Mouse (Mus musculus) embryo, embryonic 11.5 days (tissue): Measurements from ENCODE around the gene Jsrp1.
"Not testable (repeated sequence)": the region's sequence is repeated elsewhere in the genome, so short reads cannot be mapped to it uniquely, and the experiment has no call there.

Source experiments
- DNase-seq: peaks from one replicate; pipeline ENCODE4 v3.0.0-alpha.2; 2012; ENCODE audit warnings: low read depth, low spot score

Jsrp1 gene

DNA sequence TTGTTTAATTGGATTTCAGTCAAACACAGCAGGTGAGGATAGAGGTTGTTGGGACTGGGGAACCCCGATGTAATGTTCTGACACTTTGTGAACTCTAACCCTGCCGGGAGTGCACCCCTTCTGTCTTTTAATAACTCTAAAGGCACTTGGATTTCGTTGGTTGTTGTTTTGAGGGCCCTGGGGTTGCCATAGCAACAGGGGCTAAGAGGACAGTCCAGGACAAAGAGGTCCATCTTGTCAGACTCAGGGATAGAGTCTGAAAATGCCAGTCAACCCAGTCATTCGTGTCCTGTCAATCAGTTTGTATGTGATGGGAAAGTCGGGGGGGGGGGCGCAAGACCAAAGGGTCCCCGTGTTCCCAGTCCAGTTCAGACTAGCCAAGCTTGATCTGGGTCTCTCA lies 19.5 kb upstream of the Jsrp1 start:
- DNase-seq: no peak

DNA sequence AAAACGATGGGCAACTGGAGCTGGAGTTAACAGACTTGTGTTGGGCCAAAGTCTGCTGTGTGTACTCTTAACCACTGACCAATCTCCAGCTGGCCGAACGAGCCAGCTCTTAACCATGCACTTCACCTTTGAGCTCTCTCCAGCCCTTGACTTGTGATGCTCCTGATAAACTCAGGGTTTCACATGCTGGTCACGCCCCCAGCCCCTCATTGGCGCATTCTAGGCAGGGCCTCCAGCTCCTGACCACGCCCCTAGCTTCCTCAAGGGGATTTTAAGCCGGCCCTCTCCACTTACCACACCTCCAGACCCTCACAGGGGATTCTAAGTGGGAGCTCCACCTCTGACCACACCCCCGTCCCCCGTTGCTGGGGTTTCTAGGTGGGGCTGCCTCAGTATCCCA lies 17.8 kb upstream of the Jsrp1 start:
- peak; percentile 67 for DNase-seq

DNA sequence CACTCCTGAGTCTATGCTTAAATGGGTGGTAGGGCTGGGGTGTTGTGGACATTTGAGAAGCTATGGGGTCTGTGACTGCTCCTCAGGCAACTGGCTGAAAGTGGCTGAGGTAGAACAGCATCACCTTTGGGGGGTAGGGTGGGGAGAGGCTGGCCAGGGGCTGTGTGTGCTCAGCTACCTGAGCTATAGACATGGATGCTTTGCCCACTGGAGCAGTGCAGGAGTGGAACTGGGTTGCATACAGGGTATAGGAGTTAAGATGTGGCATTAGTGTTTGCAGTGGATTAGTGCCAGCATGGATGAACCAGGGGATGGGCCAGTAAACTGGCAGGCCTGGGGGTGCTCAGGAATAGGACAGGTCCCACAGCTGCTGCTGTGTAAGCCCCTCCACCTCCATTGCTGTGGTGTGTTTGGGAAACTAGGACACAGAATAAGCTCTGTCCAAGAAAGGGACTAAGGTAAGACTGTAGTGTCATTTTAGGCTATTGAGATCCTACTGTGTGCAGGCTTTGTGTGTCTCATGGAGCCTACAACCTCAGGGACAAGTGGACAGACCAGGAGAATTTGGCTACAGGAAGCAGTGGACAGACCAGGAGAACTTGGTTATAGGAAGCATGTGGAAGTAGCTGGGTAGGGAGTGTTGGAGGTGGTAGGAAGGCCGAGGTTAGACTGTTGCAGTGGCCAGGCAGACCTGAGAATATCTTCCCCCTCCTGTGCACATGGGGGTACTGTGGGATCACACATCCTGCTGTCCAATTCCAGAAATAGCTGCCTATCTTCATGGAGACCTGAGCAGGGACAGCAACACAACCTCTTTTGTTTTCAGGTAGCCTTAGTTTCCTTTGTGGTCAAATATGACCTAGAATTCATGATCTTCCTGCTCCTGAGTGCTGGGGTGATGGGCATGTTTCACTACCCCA lies 16.3 kb upstream of the Jsrp1 start:
- no peak for DNase-seq

DNA sequence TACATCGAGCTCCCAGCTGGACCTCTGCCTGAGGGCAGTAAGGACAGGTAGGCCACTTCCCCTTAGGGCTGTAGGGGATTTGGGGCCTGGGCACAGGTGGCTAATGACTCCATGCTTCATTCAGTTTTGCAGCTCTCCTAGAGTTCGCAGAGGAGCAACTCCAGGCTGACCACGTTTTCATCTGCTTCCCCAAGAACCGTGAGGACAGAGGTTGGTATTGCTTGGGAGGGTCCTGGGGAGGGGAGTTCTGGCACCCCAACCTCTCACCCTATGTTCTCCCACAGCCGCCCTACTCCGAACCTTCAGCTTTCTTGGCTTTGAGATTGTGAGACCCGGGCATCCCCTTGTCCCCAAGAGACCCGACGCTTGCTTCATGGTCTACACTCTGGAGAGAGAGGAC lies 15.3 kb upstream of the Jsrp1 start:
- DNase-seq: not testable (repeated sequence)

DNA sequence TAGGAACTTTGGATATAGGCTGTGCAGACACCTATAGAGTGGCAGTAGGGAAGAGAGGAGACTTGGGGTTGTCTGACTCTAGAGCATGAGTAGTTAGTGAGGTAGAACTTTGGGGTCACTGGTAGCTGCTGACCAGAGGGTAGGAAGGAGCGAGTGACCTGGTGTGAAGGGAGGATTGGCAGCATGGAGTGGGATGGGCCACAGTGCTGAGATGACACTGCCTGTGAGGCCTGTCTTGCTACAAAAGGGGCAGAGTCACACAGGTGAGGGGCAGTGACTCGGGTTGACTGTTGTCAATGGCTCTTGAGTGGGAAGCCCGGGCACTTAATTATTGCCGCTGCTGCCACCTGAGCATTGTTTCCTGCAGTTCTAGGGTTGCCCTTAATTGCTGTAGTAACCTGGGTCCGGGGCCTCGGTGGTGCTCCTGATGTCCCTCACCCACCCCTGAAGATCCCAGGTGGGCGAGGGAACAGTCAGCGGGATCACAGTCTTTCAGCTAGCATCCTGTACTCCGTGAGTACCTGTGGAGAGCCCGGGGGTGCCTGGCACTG lies 14.6 kb upstream of the Jsrp1 start:
- DNase-seq: no peak

DNA sequence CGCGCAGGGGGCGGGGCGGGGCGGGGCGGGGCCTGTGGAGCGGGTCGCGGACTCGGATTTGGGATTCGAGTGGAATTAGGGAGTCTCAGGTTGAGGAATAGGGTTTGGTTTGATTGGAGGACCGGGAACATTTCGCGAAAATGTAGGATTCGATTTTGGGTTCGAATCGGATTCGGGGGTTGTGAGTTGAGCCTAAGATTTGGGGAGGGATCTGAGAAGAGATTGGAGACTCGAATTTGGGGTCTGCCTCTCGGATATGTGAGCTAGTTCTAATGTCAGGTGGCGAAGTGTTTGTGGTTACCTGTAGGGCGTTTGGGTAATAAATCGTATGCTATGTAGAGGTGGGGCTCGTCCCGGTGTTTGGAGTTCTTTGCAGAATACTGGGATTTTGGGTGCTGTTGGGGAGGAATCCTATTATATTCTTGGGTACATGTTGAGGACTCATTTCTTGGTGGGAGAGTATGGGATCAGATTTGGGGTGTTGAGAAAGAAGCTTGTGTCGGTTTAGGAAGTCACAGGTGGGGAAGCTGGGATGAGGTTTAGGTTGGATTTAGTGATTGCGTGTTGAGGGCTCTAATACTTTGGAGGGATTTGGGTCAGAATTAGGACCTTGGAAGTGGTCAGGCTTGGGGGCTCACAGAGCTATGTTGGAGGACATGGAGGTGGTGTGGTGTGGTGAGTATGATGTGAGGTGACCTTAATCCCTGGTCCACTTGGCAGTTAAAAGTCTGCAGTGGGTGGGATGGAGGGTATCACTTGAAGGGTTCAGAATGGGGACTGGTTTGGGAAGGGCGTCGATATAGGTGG lies 14.0 kb upstream of the Jsrp1 start:
- DNase-seq: no peak

DNA sequence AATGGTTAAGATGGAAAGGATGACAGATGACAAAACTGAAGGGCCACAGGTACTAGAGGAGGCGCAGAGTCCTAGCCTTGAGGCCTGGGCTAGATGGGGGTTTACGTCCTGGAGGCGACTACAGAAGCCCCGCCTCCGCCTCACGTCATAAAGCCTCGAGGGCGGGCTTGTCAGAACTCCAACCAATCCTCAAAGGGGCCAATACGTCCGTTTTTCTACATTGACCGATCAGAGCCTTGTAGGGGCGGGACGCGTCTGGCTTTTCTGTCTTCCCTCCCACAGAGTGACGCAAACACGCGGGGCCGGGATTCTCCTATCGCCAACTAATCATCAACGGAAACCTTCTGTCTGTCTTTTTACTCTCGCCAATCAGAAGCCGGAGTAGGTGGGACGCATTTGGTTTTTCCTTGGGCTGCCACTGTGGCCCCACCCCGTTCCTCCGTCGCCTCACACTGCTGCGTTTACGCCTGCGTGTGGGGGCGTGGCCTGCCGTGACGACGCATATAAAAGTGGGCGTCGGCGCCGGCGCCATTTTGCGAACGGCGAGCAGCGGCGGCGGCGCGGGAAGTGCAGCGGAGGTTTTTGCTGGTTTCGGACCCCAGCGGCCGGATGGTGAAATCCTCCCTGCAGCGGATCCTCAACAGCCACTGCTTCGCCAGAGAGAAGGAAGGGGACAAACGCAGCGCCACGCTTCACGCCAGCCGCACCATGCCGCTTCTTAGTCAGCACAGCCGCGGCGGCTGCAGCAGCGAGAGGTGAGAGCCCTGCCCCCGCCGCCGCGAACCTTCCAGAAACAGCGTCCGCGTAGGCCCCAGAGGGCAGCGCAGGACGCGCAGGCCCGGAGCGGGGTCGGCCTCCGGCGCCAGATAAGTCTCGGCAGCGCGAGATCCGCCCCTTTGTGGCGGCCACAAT lies 13.1 kb upstream of the Jsrp1 start, which contains the start of gene Oaz1:
Gene Oaz1, plus strand, starts transcription at position 506 of the 912 bp plus-strand sequence.
- peak; percentile 99 for DNase-seq

DNA sequence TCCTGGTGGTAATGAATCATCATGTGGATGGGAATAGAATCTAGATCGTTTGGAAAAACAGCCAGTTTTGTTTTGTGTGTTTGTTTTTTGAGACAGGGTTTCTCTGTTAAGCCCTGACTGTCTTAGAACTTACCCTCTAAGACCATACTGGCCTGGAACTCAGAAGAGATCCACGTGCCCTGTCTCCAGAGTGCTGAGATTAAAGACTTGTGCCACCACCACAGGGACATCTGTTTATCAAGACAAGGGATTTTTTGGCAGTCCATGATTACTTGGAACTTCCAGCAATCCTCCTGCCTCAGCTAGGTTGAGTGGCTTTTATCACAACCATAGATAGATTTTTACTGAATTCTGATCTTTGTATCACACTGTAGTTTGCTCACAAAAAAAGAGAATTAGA lies 11.5 kb upstream of the Jsrp1 start:
- no peak for DNase-seq

DNA sequence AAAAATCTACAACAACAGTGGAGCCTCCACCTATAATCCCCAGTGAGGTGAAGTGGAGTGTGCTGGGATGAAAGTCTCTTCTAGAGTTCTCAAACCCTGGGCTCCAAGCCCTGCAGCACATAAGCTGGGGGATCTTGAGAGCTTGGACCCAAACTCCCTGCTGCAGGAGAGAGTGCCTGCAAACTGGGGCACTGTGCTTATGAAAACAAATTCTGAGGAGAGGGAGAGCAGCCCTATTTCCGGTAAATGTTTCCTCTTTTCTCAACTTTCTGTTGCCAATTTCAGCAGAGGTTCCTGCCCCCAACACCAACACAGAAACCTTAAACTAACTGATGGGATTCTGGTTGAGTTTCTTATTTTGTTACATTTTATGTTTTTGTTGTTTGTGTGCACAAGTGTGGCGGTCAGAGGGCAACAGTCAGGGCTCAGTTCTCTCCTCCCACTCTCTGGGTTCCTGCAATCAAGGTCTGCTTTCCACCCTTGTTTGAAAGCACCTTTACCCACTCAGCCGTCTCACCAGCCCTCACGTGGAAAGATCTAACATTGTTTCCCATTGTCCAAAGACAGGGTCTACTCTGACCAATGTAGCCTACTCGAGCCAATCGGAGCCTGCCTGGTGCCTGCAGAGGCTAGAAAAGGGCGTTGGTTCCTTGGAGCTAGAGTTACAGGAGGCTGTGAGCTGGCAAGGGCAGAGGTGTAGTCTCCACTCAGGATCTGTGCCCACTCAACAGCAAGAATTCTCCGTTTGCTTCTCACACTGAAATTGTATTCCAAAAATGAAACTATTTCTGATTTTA lies 10.7 kb upstream of the Jsrp1 start:
- no peak for DNase-seq

DNA sequence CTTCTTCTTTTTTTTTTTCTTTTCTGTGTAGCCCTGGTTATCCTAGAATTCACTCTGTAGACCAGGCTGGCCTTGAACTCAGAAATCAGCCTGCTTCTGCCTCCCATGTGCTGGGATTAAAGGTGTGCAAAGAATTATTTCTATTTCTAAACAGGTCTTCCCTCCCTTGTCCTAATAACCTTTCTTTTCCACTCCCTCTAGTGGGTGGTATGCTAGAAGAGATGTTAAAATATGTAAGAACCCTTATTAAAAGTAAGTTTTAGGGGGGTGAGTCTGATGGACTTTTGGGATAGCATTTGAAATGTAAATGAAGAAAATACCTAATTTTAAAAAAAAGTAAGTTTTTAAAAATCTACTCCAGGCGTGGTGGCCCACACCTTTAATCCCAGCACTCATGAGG lies 10.0 kb upstream of the Jsrp1 start:
- DNase-seq: no peak

DNA sequence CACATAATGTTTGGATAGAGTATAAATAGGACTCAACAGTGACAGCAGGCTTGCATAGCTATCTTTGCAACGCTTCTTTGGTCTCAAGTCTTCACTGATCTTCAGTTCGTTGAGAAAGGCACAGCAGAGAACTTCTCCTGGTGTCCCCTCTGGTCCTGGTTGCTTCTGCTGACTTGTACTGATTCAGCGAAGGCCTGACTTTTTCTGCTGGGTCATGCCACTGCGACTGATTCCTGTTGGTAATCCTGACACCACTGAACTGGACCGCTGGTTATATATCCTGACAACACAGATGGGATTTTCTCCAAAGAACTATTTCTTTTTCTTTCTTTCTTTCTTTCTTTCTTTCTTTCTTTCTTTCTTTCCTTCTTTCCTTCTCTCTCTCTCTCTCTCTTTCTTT lies 9.2 kb upstream of the Jsrp1 start:
- no peak for DNase-seq

DNA sequence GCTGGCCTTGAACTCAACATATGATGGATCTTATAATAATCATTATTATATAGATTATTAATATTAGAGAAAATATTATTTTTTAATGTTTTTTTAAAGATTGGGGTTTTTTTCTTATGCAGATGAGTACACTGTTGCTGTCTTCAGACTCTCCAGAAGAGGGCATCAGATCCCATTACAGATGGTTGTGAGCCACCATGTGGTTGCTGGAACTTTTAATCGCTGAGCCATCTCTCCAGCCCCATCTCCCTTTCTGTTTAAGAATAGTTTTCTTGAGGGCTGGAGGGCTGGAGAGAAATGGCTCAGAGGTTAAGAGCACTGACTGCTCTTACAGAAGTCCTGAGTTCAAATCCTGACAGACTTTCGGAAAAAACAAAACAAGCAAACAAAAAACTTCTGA lies 8.7 kb upstream of the Jsrp1 start:
- no peak for DNase-seq

DNA sequence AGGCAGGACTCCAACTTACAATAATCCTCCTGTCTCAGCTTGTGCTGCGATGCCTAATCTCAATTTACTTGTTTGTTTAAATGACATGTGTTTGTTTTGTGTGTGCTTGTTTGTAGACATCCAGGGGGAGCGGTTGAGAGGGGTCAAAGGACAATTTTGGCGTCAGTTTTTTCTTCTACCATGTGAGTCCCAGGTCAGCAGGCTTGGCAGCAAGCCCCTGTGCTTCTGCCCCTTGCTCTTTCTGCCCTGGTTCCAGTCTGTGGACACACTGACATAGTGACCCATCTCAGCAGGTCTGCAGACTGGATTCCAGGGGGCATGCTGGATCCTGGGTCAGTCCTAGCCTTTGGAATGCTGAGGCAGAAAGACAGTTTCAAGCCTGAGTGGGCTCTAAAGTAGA lies 6.1 kb upstream of the Jsrp1 start:
- no peak for DNase-seq

DNA sequence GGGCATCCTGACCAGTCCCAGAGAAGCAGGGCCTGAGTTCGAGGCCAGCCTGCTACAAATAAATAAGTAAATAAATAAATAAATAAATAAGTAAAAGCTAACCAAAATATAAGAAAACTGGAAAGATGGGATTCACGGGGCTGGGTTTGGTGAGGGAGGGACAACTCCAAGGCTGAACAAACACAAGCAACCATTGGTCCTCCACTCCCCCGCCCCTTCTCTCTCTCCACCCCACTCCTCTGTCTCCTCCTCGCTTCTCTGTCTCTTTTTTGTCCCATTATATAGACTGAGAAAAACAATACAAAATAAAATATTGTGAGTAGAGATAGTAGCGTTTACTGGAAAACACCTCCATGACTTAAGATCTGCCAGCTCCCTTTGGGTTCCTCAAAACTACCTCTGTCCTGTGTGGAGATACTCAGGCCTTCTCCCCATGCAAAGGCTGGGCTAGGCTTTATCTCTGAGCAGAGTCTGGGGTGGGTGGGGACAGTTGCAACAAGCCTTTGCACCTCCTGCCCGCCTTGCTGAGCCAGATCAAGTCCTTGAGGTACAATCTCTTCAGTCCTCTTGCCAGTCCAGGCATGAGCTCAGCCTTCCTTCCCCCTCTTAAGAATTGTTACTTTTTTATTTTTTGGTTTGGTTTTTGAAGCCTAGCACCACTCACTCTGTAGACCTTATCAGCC lies 5.4 kb upstream of the Jsrp1 start:
- DNase-seq: no peak

DNA sequence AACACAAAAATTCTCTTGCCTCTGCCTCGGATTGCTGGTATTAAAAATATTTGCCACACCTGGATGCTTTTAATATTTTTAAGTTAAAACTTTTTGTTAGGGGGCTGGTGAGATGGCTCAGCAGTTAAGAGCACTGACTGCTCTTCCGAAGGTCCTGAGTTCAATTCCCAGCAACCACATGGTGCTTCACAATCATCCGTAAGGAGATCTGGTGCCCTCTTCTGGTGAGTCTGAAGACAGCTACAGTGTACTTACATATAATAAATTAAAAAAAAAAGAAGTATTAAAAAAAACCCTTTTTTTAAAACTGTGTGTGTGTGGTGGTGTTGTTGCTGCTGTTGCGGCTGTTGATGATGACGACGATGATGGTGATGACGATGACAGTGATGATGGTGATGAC lies 4.7 kb upstream of the Jsrp1 start:
- DNase-seq: not testable (repeated sequence)

DNA sequence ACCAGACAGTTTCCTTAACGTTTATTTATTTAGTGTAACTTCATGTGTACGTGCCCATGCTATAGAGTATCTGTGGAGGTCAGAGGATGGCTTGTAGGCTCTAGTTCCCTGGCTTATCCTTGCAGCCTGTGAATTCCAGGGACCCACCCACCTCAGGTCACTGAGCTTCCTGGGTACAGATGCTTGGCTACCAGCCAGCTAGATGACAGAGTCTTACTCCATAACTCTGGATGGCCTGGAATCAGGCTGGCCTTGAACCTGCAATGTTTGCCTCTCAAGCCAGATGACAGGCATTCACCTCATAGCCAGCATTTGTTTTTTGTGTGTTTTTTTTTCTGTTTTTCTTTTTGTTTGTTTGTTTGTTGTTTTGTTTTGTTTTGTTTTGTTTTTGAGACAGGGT lies 3.9 kb upstream of the Jsrp1 start:
- no peak for DNase-seq

DNA sequence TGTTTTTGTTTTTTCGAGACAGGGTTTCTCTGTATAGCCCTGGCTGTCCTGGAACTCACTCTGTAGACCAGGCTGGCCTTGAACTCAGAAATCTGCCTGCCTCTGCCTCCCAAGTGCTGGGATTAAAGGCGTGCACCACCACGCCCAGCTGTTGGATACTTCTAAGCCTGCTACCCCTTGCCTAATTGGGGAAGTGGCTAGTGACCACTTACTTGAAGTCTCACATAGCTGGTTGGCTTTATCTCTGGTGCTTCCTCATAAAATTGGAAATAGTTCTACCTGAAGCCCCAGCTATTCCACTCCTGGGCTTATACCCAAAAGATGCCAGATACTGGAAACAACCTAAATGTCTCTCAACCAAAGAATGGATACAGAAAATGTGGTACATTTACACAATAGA lies 3.0 kb upstream of the Jsrp1 start:
- DNase-seq: not testable (repeated sequence)

DNA sequence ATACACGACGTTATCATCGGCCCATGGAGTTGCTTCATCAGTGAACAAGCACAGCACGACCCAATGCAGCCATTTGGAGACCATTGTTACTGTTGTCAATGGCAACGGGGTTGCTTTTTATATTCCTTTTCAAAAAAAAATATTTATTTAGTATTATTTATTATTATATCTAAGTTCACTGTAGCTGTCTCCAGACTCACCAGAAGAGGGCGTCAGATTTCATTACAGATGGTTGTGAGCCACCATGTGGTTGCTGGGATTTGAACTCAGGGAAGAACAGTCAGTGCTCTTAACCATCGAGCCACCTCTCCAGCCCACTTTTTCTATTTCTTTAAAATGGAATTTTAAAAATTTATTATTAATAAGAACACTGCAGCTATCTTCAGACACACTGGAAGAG lies 1.5 kb upstream of the Jsrp1 start:
- no peak for DNase-seq

DNA sequence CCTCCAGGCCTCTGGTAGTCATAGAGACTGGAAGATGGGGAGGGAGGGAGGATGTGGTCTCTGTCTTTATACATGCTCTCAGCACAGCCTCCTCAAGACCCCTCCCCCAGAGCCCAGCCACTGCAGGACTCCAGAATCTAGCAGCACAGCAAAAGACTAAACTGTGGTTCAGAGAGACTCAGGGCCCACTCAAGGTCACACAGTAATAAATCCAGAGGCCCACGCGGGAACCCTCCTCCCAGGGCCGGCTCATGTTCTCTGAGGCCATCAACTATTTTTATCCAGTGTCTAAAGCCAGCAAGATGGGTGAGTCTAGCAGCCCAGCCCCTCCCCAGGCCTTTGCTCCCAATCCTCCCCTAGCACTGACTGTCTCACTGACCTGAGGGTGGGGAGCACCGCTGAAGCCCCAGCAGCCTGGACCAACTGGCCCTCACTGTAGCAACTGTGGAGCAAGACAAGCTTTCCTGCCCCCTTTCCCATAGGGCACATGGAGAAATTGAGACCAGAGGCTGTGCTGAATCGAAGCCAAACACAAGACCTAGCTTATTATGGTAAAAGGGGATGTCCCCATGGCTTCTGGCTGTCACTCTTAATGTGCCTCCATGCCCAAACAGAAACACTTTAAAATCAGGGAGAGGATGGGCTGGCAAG lies 782 bp downstream of the Jsrp1 start:
- no peak for DNase-seq

DNA sequence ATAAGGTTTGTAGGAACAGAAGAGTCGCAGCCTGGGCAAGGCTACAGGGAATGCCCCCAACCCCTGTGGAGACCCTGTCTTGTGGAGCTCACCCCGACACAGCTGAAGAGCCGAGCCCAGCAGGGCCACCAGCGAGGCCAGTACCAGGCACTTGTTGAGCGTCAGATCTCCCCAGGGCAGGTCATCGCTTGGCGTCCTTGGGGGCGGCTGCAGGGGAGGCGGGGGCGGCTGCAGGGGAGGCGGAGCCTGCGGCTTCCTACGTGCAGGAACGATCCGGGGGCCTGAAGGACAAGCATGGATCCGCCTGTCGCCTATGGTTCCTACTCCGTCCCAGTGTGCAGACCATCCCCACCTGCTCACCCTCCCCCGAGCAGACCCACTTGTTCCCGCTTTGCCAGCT lies 3.2 kb downstream of the Jsrp1 start:
- no peak for DNase-seq
